Mouse (Mus musculus) liver, embryonic 12.5 days (tissue): ENCODE data around the gene Brsk1. TPM values are rescaled to one million over a fixed set of nuclear protein-coding genes. Genes with fewer than 3 reads are reported as not detected.

ENCODE experiments used
- ATAC-seq: fragments of 200-750 bp; cut with Nextera tagmentation; 2 replicates; pipeline ENCODE4 v1.8.0; 2017; ENCODE audit warnings: moderate number of reproducible peaks, mild to moderate bottlenecking, moderate library complexity
- H3K27ac ChIP-seq: fragments of 300-500 bp; sonication (generic); 2 replicates; pipeline ENCODE4 v1.5.1; 2016; ENCODE audit warnings: mild to moderate bottlenecking
- H3K27me3 ChIP-seq: fragments of 300-500 bp; sonication (generic); replicated peaks from 2 replicates; pipeline ENCODE4 v1.6.1; 2016; ENCODE audit warnings: mild to moderate bottlenecking, moderate library complexity
- H3K36me3 ChIP-seq: fragments of 300-500 bp; sonication (generic); 2 replicates; pipeline ENCODE4 v1.6.1; 2016; ENCODE audit warnings: mild to moderate bottlenecking, moderate library complexity
- H3K4me1 ChIP-seq: fragments of 300-500 bp; sonication (generic); 2 replicates; pipeline ENCODE4 v1.6.1; 2016
- H3K4me2 ChIP-seq: fragments of 300-500 bp; sonication (generic); 2 replicates; pipeline ENCODE4 v1.6.1; 2016; ENCODE audit warnings: mild to moderate bottlenecking, moderate library complexity
- H3K4me3 ChIP-seq: fragments of 300-500 bp; sonication (generic); 2 replicates; pipeline ENCODE4 v1.5.1; 2016; ENCODE audit warnings: mild to moderate bottlenecking, moderate library complexity
- H3K9ac ChIP-seq: fragments of 300-500 bp; sonication (generic); 2 replicates; pipeline ENCODE4 v1.6.1; 2016; ENCODE audit warnings: mild to moderate bottlenecking, moderate library complexity
- H3K9me3 ChIP-seq: fragments of 300-500 bp; sonication (generic); replicated peaks from 2 replicates; pipeline ENCODE4 v1.6.1; 2016; ENCODE audit warnings: mild to moderate bottlenecking, moderate library complexity
- WGBS: fragments of 180-500 bp; shearing (Covaris S2); methylation state at CpG from one replicate; pipeline ENCODE4 v1.1.7; 2016; ENCODE audit not compliant: insufficient replicate concordance; 5-methylcytosine and 5-hydroxymethylcytosine counted together
- polyA plus RNA-seq: library from polyadenylated mRNA; unstranded; fragments of >200 nt; fragmentation: Nextera tagmentation; extraction: Ambion mirVana; gene quantifications from 2 replicates; pipeline ENCODE4 v1.2.1, GENCODE M21; 2016

Gene Brsk1
- polyA plus RNA-seq, 1 experiment from 2014 or later, result 0.19 TPM

DNA sequence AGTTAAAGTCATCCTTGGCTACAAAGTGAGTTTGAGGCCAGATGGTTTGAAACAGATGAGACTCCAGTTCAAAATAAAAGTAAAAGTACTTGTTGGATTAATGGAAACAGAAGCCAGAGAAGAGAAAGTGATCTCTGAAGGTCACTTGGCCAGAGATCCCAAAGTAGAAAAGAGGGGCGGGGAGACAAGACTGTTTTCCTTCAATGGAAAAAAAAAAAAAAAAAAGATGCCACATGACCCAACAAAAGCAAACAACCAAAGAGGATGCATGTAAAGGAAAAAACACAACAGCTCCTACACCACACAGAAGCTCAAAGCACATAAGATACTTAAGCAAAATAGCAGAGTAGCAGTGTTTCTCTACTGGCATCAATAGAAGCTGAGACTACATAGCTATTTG is 34.5 kb upstream of the Brsk1 start:
- H3K9ac ChIP-seq, result peak overlapping the region; percentile 97; the same call in 1 of the 2 replicates
- peaks cover 47% of the 10 kb centered on the region for H3K36me3 ChIP-seq
- no peak for ATAC-seq
- no peaks in the 10 kb centered on the region for H3K9me3 ChIP-seq
- no peak overlapping the region for H3K27ac ChIP-seq
- WGBS, result 81% methylated on average over 1 of the region's 1 CpGs
- H3K4me1 ChIP-seq, result peaks cover 81% of the 10 kb centered on the region
- no peak overlapping the region for H3K4me3 ChIP-seq
- H3K4me2 ChIP-seq, result peak overlapping the region; percentile 90
- H3K27me3 ChIP-seq, result no peaks in the 10 kb centered on the region

DNA sequence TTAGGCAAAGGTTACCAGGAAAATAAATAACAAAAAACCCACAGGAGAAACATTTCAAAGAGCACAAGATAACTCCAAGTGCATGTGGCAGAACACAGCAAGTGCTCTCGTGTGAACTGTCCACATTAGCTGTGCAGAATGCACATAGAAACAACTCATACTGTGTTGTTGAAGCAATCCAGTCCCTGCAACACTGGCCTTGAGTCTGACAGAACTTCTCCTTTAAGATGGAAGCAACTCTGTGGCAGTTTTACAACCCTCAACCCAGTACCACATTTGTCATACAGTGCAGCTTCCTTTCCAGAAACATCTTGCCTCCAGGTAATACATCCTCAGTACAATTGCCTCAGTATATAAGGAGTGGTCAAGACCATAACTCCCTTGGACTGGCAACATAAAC is 33.6 kb upstream of the Brsk1 start:
- H3K27ac ChIP-seq, result peak overlapping the region; percentile 90
- ATAC-seq, result no peak
- peak overlapping the region; percentile 97 for H3K9ac ChIP-seq
- peaks cover 42% of the 10 kb centered on the region for H3K36me3 ChIP-seq
- WGBS, result 21% methylated on average over 1 of the region's 1 CpGs
- H3K9me3 ChIP-seq, result no peaks in the 10 kb centered on the region
- H3K4me1 ChIP-seq, result peaks cover 76% of the 10 kb centered on the region
- peak overlapping the region; percentile 88 for H3K4me3 ChIP-seq
- H3K4me2 ChIP-seq, result peak overlapping the region; percentile 90
- H3K27me3 ChIP-seq, result no peaks in the 10 kb centered on the region

DNA sequence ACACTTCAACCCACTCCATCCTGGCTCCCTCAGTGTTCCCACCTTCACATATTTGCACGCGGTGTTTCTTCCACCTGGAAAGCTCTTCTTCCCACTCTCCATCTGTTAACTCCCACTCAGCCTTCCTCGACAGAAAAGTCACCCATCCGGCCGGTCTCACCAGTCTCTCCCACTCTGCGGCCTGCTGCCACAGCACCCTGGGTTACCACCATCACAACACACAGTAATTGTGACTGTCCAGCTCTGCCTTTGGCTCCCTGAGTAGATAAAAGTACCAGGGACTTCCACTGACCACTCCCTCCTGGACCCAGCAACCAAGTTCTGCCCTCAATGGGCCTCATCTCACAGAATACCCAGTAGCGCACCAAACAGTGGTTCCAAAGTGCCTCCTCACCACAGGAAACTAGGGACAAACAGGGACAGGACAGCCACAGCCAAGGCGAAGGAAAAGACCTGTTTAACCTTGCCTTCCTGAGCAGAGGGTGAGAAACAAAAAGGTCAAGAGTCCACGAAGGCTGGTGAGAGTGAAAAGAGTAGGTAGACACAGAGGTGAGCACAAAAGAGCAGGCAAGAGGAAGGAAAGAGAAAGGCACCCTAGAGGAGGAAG is 32.8 kb upstream of the Brsk1 start:
- H3K27ac ChIP-seq, result peak overlapping the region; percentile 90
- WGBS, result 36% methylated on average over 9 of the region's 9 CpGs
- ATAC-seq, result no peak

DNA sequence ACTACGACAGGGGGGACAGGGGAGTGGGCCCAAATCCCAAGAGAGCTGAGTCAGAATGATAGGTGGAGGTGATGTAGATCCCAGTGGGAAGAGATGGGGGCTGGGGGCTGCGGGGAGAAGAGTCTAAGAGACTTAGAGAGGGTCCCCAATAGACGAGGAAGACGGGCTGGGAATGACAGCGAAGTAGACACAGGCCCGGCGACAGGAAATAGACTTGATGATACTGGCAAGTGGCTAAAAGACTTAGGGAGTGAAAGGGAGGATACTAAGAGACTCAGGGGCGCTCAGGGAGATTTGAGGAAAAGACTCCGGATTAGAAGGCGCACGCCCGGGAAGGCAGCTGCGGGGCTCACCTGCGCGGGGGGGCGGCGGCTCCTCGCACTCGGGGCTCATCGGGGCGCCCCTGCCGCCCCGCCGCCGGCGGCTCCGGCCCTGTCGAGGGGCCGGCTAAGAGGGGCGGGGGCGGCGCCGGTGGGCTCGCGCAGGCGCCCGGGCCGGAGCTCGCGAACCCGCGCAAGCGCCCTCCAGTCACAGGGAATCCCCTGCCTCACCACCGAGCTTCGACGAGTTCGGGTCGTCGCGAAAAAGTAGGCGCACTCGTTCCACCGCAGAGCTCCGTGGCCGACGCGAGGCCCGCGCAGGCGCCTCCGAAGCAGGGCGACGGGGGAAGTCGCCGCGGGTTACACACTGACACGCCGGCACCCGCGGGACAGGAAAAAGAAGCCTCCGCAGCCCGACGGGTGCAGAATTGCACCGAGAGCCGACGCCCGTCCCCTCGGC is 32.1 kb upstream of the Brsk1 start:
- Histone ChIP-seq H3K9ac (peak overlapping the region; percentile 97), H3K9me3 (no peaks in the 10 kb centered on the region), H3K4me3 (peak overlapping the region; percentile 88), H3K36me3 (peaks cover 40% of the 10 kb centered on the region), H3K4me2 (peak overlapping the region; percentile 90), H3K4me1 (peaks cover 66% of the 10 kb centered on the region), H3K27me3 (no peaks in the 10 kb centered on the region), H3K27ac (peak overlapping the region; percentile 90)
- under 1% methylated on average over 78 of the region's 78 CpGs for WGBS
- ATAC-seq, result peak; percentile 58

More for the DNA sequence above, 32.8 kb upstream of the Brsk1 start:
- H3K9ac ChIP-seq, result peak overlapping the region; percentile 97
- peak overlapping the region; percentile 90 for H3K4me2 ChIP-seq
- no peaks in the 10 kb centered on the region for H3K27me3 ChIP-seq
- H3K9me3 ChIP-seq, result no peaks in the 10 kb centered on the region
- peaks cover 42% of the 10 kb centered on the region for H3K36me3 ChIP-seq
- peaks cover 68% of the 10 kb centered on the region for H3K4me1 ChIP-seq
- peak overlapping the region; percentile 88 for H3K4me3 ChIP-seq

DNA sequence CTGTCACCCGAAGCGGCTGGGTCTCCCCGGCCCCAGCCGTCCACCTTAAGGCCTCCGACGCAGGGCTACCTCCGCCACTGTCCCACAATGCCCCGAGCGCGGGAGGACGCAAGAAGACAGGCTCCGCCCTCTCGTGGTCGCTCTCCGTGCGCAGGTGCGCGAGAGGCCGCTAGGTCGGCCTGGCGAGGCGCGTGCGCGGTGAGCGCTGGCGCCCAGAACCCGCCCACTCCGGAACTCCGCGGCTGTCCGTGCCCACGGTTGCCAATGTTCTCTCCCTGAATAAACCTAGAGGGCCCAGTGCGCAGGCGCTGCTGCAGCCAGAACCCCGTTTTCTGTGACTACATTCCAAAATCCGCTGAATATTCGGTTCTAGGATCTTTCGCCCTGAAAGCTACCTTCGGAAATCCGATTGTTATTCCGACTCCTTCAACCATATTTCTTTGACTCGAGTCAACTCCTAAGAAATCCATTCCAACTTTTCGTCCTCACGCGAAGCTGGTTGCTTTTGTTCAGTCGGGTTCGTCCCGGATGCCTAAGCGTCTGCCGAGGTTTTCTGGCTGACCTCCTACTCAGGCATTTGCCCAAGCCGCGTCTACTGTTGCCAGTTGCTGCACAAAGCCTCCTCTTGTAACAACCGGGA is 31.4 kb upstream of the Brsk1 start, which contains the start of gene Ppp6r1:
Ppp6r1 (minus strand) TSS at position 108 of the 640 bp plus-strand sequence.
- H3K27me3 ChIP-seq, result no peaks in the 10 kb centered on the region
- peak; percentile 97 for ATAC-seq
- H3K9ac ChIP-seq, result peak within 1 kb of the TSS; percentile 97
- WGBS, result under 1% methylated on average over 54 of the region's 54 CpGs
- H3K9me3 ChIP-seq, result no peaks in the 10 kb centered on the region
- H3K4me3 ChIP-seq, result peak within 1 kb of the TSS; percentile 88
- peak within 1 kb of the TSS; percentile 90 for H3K4me2 ChIP-seq
- H3K27ac ChIP-seq, result peak within 1 kb of the TSS; percentile 90
- H3K4me1 ChIP-seq, result peaks cover 60% of the 10 kb centered on the region
- peaks cover 39% of the 10 kb centered on the region for H3K36me3 ChIP-seq

DNA sequence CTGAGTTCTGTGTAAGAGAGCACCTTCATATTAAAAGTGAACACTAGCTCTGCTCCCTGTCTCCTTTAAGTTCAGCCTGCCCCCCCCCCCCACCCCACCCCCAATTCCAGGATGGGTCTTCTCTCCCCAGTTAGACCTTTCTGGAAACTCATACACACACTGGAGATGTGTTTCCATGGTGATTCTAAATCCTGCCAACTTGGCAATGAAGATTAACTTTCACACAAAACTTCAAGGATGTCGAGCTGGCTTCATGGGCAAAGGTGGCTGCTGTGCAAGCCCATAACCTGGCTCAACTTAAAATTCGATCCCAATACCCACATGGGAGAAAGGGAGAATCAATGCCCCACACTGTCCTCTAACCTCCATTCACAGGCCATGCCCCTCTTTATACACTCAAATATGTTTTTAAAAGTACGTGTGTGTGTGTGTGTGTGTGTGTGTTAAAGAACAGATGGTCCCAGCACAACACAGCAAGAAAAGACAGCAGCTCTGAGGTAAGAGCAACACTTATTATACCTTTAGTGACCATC is 30.4 kb upstream of the Brsk1 start:
- H3K27me3 ChIP-seq, result no peaks in the 10 kb centered on the region
- H3K4me1 ChIP-seq, result peaks cover 50% of the 10 kb centered on the region
- no peaks in the 10 kb centered on the region for H3K9me3 ChIP-seq
- no peak for ATAC-seq
- peak overlapping the region; percentile 90 for H3K27ac ChIP-seq
- peak overlapping the region; percentile 88 for H3K4me3 ChIP-seq
- H3K36me3 ChIP-seq, result peaks cover 42% of the 10 kb centered on the region
- peak overlapping the region; percentile 77 for H3K9ac ChIP-seq
- H3K4me2 ChIP-seq, result peak overlapping the region; percentile 90
- 68% methylated on average over 3 of the region's 3 CpGs for WGBS

DNA sequence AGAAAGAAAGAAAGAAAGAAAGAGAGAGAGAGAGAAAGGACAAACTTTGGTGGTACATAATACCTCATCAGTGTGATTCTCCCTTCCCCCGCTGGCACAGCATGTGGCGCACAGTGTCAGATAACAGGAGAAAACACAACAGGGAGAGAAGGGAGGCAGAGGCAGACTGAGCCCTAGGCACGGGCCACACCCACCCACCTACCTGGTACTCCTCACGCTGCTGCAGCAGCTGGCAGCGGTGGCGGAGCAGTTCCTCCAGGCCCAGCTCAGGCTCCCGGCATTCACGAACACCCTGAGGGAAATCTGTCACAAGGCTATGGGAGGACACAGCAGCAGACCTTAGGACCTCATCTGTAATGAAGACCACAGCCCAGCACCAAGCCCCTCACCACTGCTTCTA is 27.2 kb upstream of the Brsk1 start:
- H3K4me1 ChIP-seq, result peaks cover 24% of the 10 kb centered on the region
- H3K27ac ChIP-seq, result 0 out of 2 replicates have a peak overlapping the region, but pooled peaks have one; percentile 7
- H3K9ac ChIP-seq, result no peak overlapping the region
- H3K27me3 ChIP-seq, result no peaks in the 10 kb centered on the region
- no peak overlapping the region for H3K4me2 ChIP-seq
- no peaks in the 10 kb centered on the region for H3K9me3 ChIP-seq
- H3K36me3 ChIP-seq, result peaks cover 58% of the 10 kb centered on the region
- ATAC-seq, result no peak
- H3K4me3 ChIP-seq, result no peak overlapping the region
- WGBS, result 77% methylated on average over 8 of the region's 8 CpGs

DNA sequence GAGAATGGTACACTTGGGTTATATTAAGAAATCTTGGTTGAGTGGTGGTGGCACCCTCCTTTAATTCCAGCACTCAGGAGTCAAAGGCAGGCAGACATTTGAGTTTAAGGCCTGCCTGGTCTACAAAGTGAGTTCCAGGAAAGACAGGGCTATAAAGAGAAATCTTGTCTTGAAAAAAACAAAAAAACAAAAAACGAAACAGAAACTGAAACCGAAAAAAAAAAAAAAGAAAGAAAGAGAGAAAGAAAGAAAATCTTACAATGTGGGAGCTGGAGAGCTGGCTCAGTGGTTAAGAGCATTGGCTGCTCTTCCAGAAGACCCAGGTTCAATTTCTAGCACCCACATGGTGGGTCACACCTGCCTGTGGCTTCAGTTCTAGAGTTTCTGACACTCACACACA is 26.7 kb upstream of the Brsk1 start:
- Histone ChIP-seq H3K4me2 (no peak overlapping the region), H3K36me3 (peaks cover 63% of the 10 kb centered on the region), H3K4me3 (no peak overlapping the region), H3K4me1 (peaks cover 29% of the 10 kb centered on the region), H3K9me3 (no peaks in the 10 kb centered on the region), H3K27me3 (no peaks in the 10 kb centered on the region), H3K9ac (no peak overlapping the region), H3K27ac (0 out of 2 replicates have a peak overlapping the region, but pooled peaks have one; percentile 7)
- WGBS, result 78% methylated on average over 2 of the region's 2 CpGs
- no peak for ATAC-seq

DNA sequence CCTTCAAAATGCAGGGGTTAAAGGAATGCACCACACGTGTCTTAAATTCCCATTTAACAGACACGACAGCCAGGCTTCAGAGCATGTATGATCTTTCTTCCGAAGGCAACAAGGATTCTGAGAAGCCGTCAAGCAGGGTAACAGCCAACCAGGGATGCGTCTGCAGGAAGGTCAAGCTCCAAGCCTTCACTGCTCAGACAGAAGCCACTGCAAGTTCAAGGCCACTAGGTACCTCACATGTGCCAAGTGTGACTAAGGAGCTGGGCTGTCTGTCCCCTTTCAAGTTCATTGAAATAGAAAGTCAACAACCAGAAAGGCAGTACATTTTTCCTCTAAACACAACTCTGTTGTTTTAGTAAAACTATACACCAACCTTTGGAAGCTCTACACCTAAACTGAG is 23.5 kb upstream of the Brsk1 start:
- Histone ChIP-seq H3K4me1 (peaks cover 39% of the 10 kb centered on the region), H3K9me3 (no peaks in the 10 kb centered on the region), H3K4me2 (no peak overlapping the region), H3K27ac (no peak overlapping the region), H3K4me3 (no peak overlapping the region), H3K27me3 (no peaks in the 10 kb centered on the region), H3K9ac (no peak overlapping the region), H3K36me3 (peaks cover 77% of the 10 kb centered on the region)
- WGBS, result 87% methylated on average over 5 of the region's 5 CpGs
- ATAC-seq, result no peak

DNA sequence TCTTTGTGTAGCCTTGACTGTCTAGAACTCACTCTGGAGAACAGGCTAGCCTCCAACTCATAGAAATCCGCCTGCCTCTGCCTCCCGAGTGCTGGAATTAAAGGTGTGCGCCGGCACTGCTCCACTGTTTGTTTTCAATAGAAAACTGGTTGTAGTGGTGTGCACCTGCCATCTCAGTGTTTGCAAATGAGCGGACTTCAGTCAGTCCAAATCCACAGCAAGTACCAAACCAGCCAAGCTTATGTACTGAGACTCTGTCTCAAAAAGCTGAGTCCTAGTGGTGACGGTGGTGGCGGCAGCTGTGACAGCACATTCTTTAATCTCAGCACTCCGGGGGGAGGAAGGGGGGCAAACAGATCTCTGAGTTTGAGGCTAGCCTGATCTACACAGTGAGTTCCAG is 21.9 kb upstream of the Brsk1 start:
- H3K36me3 ChIP-seq, result peaks cover 77% of the 10 kb centered on the region
- H3K27ac ChIP-seq, result peak overlapping the region; percentile 13; the same call in 1 of the 2 replicates
- no peak overlapping the region for H3K4me3 ChIP-seq
- 92% methylated on average over 8 of the region's 8 CpGs for WGBS
- H3K9ac ChIP-seq, result no peak overlapping the region
- H3K9me3 ChIP-seq, result no peaks in the 10 kb centered on the region
- no peak overlapping the region for H3K4me2 ChIP-seq
- no peaks in the 10 kb centered on the region for H3K27me3 ChIP-seq
- ATAC-seq, result no peak
- H3K4me1 ChIP-seq, result peaks cover 42% of the 10 kb centered on the region

DNA sequence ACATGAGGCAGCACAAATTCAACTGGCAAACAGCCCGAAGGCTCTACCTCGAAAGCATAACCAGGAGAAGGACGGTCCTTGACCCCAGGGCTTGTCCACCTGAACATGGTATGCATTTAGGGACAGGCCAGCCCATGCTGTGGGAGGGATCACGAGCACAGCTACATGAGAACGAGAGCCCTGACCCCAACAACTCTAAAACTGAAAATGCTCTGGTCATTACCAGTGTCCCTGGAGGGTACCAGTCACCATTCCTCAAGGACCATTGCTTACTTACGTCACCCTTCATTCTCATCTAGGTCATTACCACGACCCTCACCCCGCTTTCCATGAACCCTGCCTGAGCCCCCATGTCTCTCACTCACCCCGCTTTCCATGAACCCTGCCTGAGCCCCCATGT is 21.2 kb upstream of the Brsk1 start:
- Histone ChIP-seq H3K27ac (no peak overlapping the region), H3K36me3 (peaks cover 78% of the 10 kb centered on the region), H3K4me1 (peaks cover 42% of the 10 kb centered on the region), H3K4me3 (no peak overlapping the region), H3K9ac (no peak overlapping the region), H3K27me3 (no peaks in the 10 kb centered on the region), H3K9me3 (no peaks in the 10 kb centered on the region), H3K4me2 (no peak overlapping the region)
- 85% methylated on average over 9 of the region's 9 CpGs for WGBS
- no peak for ATAC-seq
